Mouse (Mus musculus): Measurements from ENCODE around the gene Prmt3.

DNA sequence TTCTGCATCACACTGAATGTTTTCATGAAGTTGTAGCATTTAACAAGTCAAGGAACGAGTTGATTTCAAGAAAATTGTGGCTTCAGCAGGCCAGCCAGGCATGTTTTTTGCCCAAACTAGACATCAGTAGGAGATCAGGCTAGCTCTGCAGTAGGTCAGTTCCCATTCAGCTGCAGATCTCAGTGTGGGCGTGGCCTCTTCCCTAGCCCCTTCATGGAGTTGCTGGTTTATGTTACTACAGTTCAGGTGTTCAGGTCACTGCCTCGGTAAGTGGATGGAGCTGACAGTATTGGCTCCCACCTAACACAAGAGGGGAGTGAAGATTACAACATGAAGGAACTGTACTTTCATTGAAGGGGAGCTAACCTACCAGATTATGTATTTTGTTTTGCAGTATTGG, 80.1 kb downstream of the Prmt3 start:
- TF ChIP-seq POLR2A (IDR thresholded peaks at IDR 0.05; ENCODE audit: insufficient read depth, low read depth, low read length): no peak
- no peak for TF ChIP-seq CTCF (IDR thresholded peaks at IDR 0.05; ENCODE audit: insufficient read depth, low read depth, low read length)

Data from olfactory bulb, adult 2 months (tissue).